Mouse (Mus musculus) lung, postnatal 0 days (tissue): ENCODE measurements around the gene Serf2.
"Not testable (repeated sequence)": the region's sequence is repeated elsewhere in the genome, so short reads cannot be mapped to it uniquely, and the experiment has no call there.

Source experiments
- CTCF ChIP-seq: IDR thresholded peaks from 2 replicates; pipeline ENCODE4 v1.5.1; 2016; ENCODE audit warnings: antibody characterized with exemption, mild to moderate bottlenecking
- EP300 ChIP-seq: IDR thresholded peaks from 2 replicates; pipeline ENCODE4 v1.6.1; 2016; ENCODE audit warnings: antibody characterized with exemption, mild to moderate bottlenecking, control low read depth

- TF ChIP-seq EP300, CTCF: not testable (repeated sequence)
These were observed 26.3 kb downstream of the Serf2 start for GRCm38 (mm10) chr2:121475306-121475705.
